Mouse (Mus musculus): ENCODE results near the gene Cbx4. TPM values are rescaled to one million over a fixed set of nuclear protein-coding genes. Genes with fewer than 3 reads are reported as not detected.

Gene Cbx4
- total RNA-seq, 2 experiments from 2014 or later, result 15.8 to 38.2 TPM

- ATAC-seq (replicated peaks; ENCODE audit: poor library complexity, severe bottlenecking), result no peak
Measured at GRCm38 (mm10) chr11:119043761-119044550, 42.1 kb downstream of the Cbx4 start.

GRCm38 (mm10) chr11:119043273-119043540, 42.8 kb downstream of the Cbx4 start:
- no peak for ATAC-seq (replicated peaks; ENCODE audit: poor library complexity, severe bottlenecking)

GRCm38 (mm10) chr11:119042466-119043272, 43.4 kb downstream of the Cbx4 start:
- no peak for ATAC-seq (replicated peaks; ENCODE audit: poor library complexity, severe bottlenecking)

GRCm38 (mm10) chr11:119041750-119042465, 44.1 kb downstream of the Cbx4 start:
- no peak for ATAC-seq (replicated peaks; ENCODE audit: poor library complexity, severe bottlenecking)

- ATAC-seq (replicated peaks; ENCODE audit: poor library complexity, severe bottlenecking), result no peak; the same call in 1 of the 2 replicates
Measured at GRCm38 (mm10) chr11:119041325-119041716, 44.7 kb downstream of the Cbx4 start.

- ATAC-seq (replicated peaks; ENCODE audit: poor library complexity, severe bottlenecking), result peak; percentile 89
Measured at GRCm38 (mm10) chr11:119040600-119041324, 45.3 kb downstream of the Cbx4 start, which contains the start of gene Cbx8. Gene Cbx8, minus strand, starts transcription at chr11:119040969.

- ATAC-seq (replicated peaks; ENCODE audit: poor library complexity, severe bottlenecking), result peak; percentile 34
Measured at GRCm38 (mm10) chr11:119039732-119040512, 46.1 kb downstream of the Cbx4 start.

GRCm38 (mm10) chr11:119038744-119039484, 47.1 kb downstream of the Cbx4 start:
- ATAC-seq (replicated peaks; ENCODE audit: poor library complexity, severe bottlenecking), result no peak

- ATAC-seq (replicated peaks; ENCODE audit: poor library complexity, severe bottlenecking), result no peak
Measured at GRCm38 (mm10) chr11:119037780-119038401, 48.1 kb downstream of the Cbx4 start.

- no peak for ATAC-seq (replicated peaks; ENCODE audit: poor library complexity, severe bottlenecking)
Measured at GRCm38 (mm10) chr11:119036934-119037779, 48.9 kb downstream of the Cbx4 start.

GRCm38 (mm10) chr11:119036447-119036846, 49.6 kb downstream of the Cbx4 start:
- no peak for ATAC-seq (replicated peaks; ENCODE audit: poor library complexity, severe bottlenecking)

GRCm38 (mm10) chr11:119035686-119036165, 50.3 kb downstream of the Cbx4 start:
- ATAC-seq (replicated peaks; ENCODE audit: poor library complexity, severe bottlenecking), result no peak

- ATAC-seq (replicated peaks; ENCODE audit: poor library complexity, severe bottlenecking), result no peak
Measured at GRCm38 (mm10) chr11:119035094-119035685, 50.8 kb downstream of the Cbx4 start.

GRCm38 (mm10) chr11:119034635-119035034, 51.4 kb downstream of the Cbx4 start:
- 0 out of 2 replicates have a peak, but pooled peaks have one; percentile 0 for ATAC-seq (replicated peaks; ENCODE audit: poor library complexity, severe bottlenecking)

GRCm38 (mm10) chr11:119033874-119034558, 52.0 kb downstream of the Cbx4 start:
- peak; percentile 89 for ATAC-seq (replicated peaks; ENCODE audit: poor library complexity, severe bottlenecking)
